11 mouse cellular contexts compared by ENCODE assay signal in genomic region chr13:9014431-9014830, GRCm38 (mm10). TPM values are rescaled to one million over a fixed set of nuclear protein-coding genes. Genes with fewer than 3 reads are reported as not detected.
DNase-seq lines count a peak whose midpoint lies in the region; ATAC-seq and TF ChIP-seq lines count a peak whose summit lies in the region.
"Had no signal": no experiment of that assay in that cellular context is flagged by ENCODE, and none has a peak within 500 bp of the region (broad histone marks: within the 10 kb centered on the region; RNA-seq: fewer than 3 reads in every experiment).

No protein-coding gene starts in this region.

- peak overlapping the region; percentile 49; the same call in 1 of the 2 replicates for H3K27ac ChIP-seq in heart, embryonic 13.5 days (replicated peaks)
- peak overlapping the region; percentile 83 for H3K27ac ChIP-seq in liver, embryonic 12.5 days
- H3K27ac ChIP-seq in stomach, embryonic 14.5 days (ENCODE audit: low read length): no peak overlapping the region; the same call in 1 of the 2 replicates
- no peak overlapping the region for H3K27ac ChIP-seq in forebrain, postnatal 0 days (ENCODE audit: low read depth, low read length)
- no peak overlapping the region for H3K27ac ChIP-seq in thymus, adult 2 months (ENCODE audit: control insufficient read depth, insufficient read depth, low read length)
- H3K27ac ChIP-seq: hindbrain, postnatal 0 days; midbrain, embryonic 10.5 days had no signal

- H3K27me3 ChIP-seq in heart, embryonic 13.5 days (replicated peaks): no peaks in the 10 kb centered on the region
- no peaks in the 10 kb centered on the region for H3K27me3 ChIP-seq in liver, embryonic 12.5 days (replicated peaks)
- H3K27me3 ChIP-seq in stomach, embryonic 14.5 days (ENCODE audit: control insufficient read depth, insufficient read depth, low read length): no peaks in the 10 kb centered on the region
- H3K27me3 ChIP-seq in forebrain, postnatal 0 days (ENCODE audit: insufficient read depth, low read length): no peaks in the 10 kb centered on the region
- no peaks in the 10 kb centered on the region for H3K27me3 ChIP-seq in thymus, adult 2 months (ENCODE audit: control insufficient read depth, insufficient read depth, low read length)

- H3K4me3 ChIP-seq in heart, embryonic 13.5 days: no peak overlapping the region
- H3K4me3 ChIP-seq in liver, embryonic 12.5 days: no peak overlapping the region
- H3K4me3 ChIP-seq in stomach, embryonic 14.5 days (ENCODE audit: low read depth, low read length): no peak overlapping the region
- no peak overlapping the region for H3K4me3 ChIP-seq in forebrain, postnatal 0 days (ENCODE audit: low read depth, low read length)
- H3K4me3 ChIP-seq in thymus, adult 2 months (ENCODE audit: control insufficient read depth, insufficient read depth, low read length): no peak overlapping the region
- H3K4me3 ChIP-seq: midbrain, embryonic 10.5 days had no signal

- TF ChIP-seq POLR2A in thymus, adult 2 months (IDR thresholded peaks at IDR 0.05; ENCODE audit: control insufficient read depth, extremely low read depth, insufficient read depth, low read length, poor library complexity): no peak

- ATAC-seq in heart, embryonic 13.5 days (ENCODE audit: extremely low read depth, insufficient number of reproducible peaks, low FRiP score, low TSS enrichment): peak; percentile 72
- peak; percentile 64 for ATAC-seq in liver, embryonic 12.5 days
- peak; percentile 79 for ATAC-seq in stomach, embryonic 14.5 days (ENCODE audit: insufficient number of reproducible peaks, insufficient read depth, low FRiP score, low read depth)
- no peak for ATAC-seq in forebrain, postnatal 0 days
- ATAC-seq: hindbrain, postnatal 0 days had no signal

- H3K9ac ChIP-seq in heart, embryonic 13.5 days: no peak overlapping the region
- H3K9ac ChIP-seq in liver, embryonic 12.5 days: no peak overlapping the region
- H3K9ac ChIP-seq in stomach, embryonic 14.5 days (replicated peaks; ENCODE audit: low read depth, low read length): no peak overlapping the region
- no peak overlapping the region for H3K9ac ChIP-seq in forebrain, postnatal 0 days

- no peaks in the 10 kb centered on the region for H3K4me1 ChIP-seq in heart, embryonic 13.5 days
- peaks cover 48% of the 10 kb centered on the region for H3K4me1 ChIP-seq in liver, embryonic 12.5 days
- H3K4me1 ChIP-seq in stomach, embryonic 14.5 days (ENCODE audit: control insufficient read depth, insufficient read depth, low read length): no peaks in the 10 kb centered on the region
- no peaks in the 10 kb centered on the region for H3K4me1 ChIP-seq in forebrain, postnatal 0 days (ENCODE audit: insufficient read depth)
- H3K4me1 ChIP-seq in thymus, adult 2 months (replicated peaks; ENCODE audit: control insufficient read depth, insufficient read depth, low read length): no peaks in the 10 kb centered on the region

- TF ChIP-seq CTCF in forebrain, postnatal 0 days (IDR thresholded peaks at IDR 0.05; ENCODE audit: low read depth): no peak
- TF ChIP-seq CTCF in thymus, adult 2 months (IDR thresholded peaks at IDR 0.05; ENCODE audit: borderline replicate concordance, control insufficient read depth, extremely low read depth, insufficient read depth, low read length, poor library complexity): no peak

- no peak overlapping the region for H3K4me2 ChIP-seq in heart, embryonic 13.5 days
- H3K4me2 ChIP-seq in liver, embryonic 12.5 days: no peak overlapping the region
- no peak overlapping the region for H3K4me2 ChIP-seq in stomach, embryonic 14.5 days (replicated peaks; ENCODE audit: low read depth, low read length)
- H3K4me2 ChIP-seq in forebrain, postnatal 0 days (ENCODE audit: low read depth): no peak overlapping the region

- WGBS in heart, embryonic 13.5 days: 20% methylated on average over 3 of the region's 3 CpGs
- WGBS in liver, embryonic 12.5 days (ENCODE audit: insufficient replicate concordance): 18% methylated on average over 3 of the region's 3 CpGs
- WGBS in stomach, embryonic 14.5 days: 10% methylated on average over 3 of the region's 3 CpGs
- WGBS in forebrain, postnatal 0 days: 39% methylated on average over 3 of the region's 3 CpGs
- WGBS in thymus, adult 2 months: 57% methylated on average over 3 of the region's 3 CpGs

- no peak for DNase-seq in heart, adult 9 months (ENCODE audit: low spot score in 2 of 2)
- DNase-seq in c-Kit-negative CD71-positive TER-119-positive erythroid progenitor cells, embryonic 14.5 days (ENCODE audit: low read depth, low spot score): peak; percentile 59
- DNase-seq in forebrain, postnatal 0 days: no peak
- no peak for DNase-seq in thymus, adult 2 months
- DNase-seq in right cerebral cortex, postnatal 4 days: no peak
- DNase-seq: cerebellum, postnatal 10 days had no signal

- no peaks in the 10 kb centered on the region for H3K36me3 ChIP-seq in heart, embryonic 13.5 days
- no peaks in the 10 kb centered on the region for H3K36me3 ChIP-seq in liver, embryonic 12.5 days
- no peaks in the 10 kb centered on the region for H3K36me3 ChIP-seq in stomach, embryonic 14.5 days (ENCODE audit: control insufficient read depth, insufficient read depth, low read length)
- no peaks in the 10 kb centered on the region for H3K36me3 ChIP-seq in forebrain, postnatal 0 days (ENCODE audit: insufficient read depth)
- H3K36me3 ChIP-seq in thymus, adult 2 months (ENCODE audit: control insufficient read depth, insufficient read depth, low read length): no peaks in the 10 kb centered on the region
- H3K36me3 ChIP-seq: midbrain, embryonic 10.5 days had no signal

- 0 out of 2 replicates have a peak, but pooled peaks cover 3% of the 10 kb centered on the region for H3K9me3 ChIP-seq in heart, embryonic 13.5 days
- H3K9me3 ChIP-seq in liver, embryonic 12.5 days (replicated peaks): no peaks in the 10 kb centered on the region
- no peaks in the 10 kb centered on the region for H3K9me3 ChIP-seq in stomach, embryonic 14.5 days (ENCODE audit: control insufficient read depth, low read depth, low read length)
- no peaks in the 10 kb centered on the region for H3K9me3 ChIP-seq in forebrain, postnatal 0 days (ENCODE audit: low read length)
- H3K9me3 ChIP-seq: midbrain, embryonic 10.5 days had no signal

RNA-seq across cellular contexts. Expression of gene Gtpbp4, which starts 18.5 kb away (rescaled TPM):
- 48.4 and 57.7 TPM in 2 replicates for polyA plus RNA-seq in heart, embryonic 13.5 days (2015; fragmentation: Nextera tagmentation; extraction: Ambion mirVana)
- 65.7 and 70.3 TPM in 2 replicates for polyA plus RNA-seq in liver, embryonic 12.5 days (2016; fragmentation: Nextera tagmentation; extraction: Ambion mirVana)
- polyA plus RNA-seq in stomach, embryonic 14.5 days (2014; fragmentation: Nextera tagmentation; extraction: Ambion mirVana): 85.1 and 85.6 TPM in 2 replicates
- 30.2 and 33.7 TPM in 2 replicates for total RNA-seq in forebrain, postnatal 0 days (2014; rRNA removed)
- 54.6 and 59.4 TPM in 2 replicates for polyA plus RNA-seq in forebrain, postnatal 0 days (2015; fragmentation: Nextera tagmentation; extraction: Ambion mirVana)
- polyA plus RNA-seq in thymus, adult 2 months (2012; rRNA removed): 12.2 and 12.9 TPM in 2 replicates

Comparison
In these comparisons a context has a peak if more than half of its experiments do, and no peak if none do; other contexts are left out.
1. H3K27ac ChIP-seq: peak in heart, embryonic 13.5 days (single experiment) and liver, embryonic 12.5 days (single experiment); none in stomach, embryonic 14.5 days (single experiment), forebrain, postnatal 0 days (single experiment) and thymus, adult 2 months (single experiment).